Mouse (Mus musculus): ENCODE measurements around the gene Rb1. TPM values are rescaled to one million over a fixed set of nuclear protein-coding genes. Genes with fewer than 3 reads are reported as not detected.

The Rb1 gene
- total and polyA plus RNA-seq, 3 experiments, result 6.3 to 13.2 TPM; not detected in 1

- no peak for DNase-seq (ENCODE audit: low read depth, low spot score)
- H3K9me3 ChIP-seq (replicated peaks; ENCODE audit: insufficient read depth, low read length), result no peaks in the 10 kb centered on the region
- no peak overlapping the region for H3K9ac ChIP-seq (ENCODE audit: control insufficient read depth, low read depth, low read length, poor library complexity, severe bottlenecking)
- H3K4me3 ChIP-seq (ENCODE audit: control insufficient read depth in 1 of 2, insufficient read depth in 1 of 2, low read depth in 2 of 2, low read length in 2 of 2), result no peak overlapping the region
- no peaks in the 10 kb centered on the region for H3K27me3 ChIP-seq (ENCODE audit: control insufficient read depth in 1 of 2, insufficient read depth in 2 of 2, low read length in 2 of 2)
- H3K36me3 ChIP-seq (ENCODE audit: control insufficient read depth in 1 of 2, insufficient read depth in 2 of 2, low read length in 2 of 2), result peaks cover 0 to 2% of the 10 kb centered on the region in 2 experiments; a peak in 1 of 4 replicates
- 0 out of 4 replicates have a peak, but pooled peaks cover 0 to 2% of the 10 kb centered on the region in 2 experiments for H3K4me1 ChIP-seq (ENCODE audit: control insufficient read depth in 1 of 2, insufficient read depth in 2 of 2, low read length in 2 of 2)
- no peaks in the 10 kb centered on the region for H3K79me2 ChIP-seq (ENCODE audit: control insufficient read depth, insufficient read depth, low read length, poor library complexity)
- no peak for TF ChIP-seq POLR2AphosphoS2 (IDR thresholded peaks at IDR 0.05; ENCODE audit: low read length)
- H3K27ac ChIP-seq (ENCODE audit: control insufficient read depth, low read depth, low read length), result no peak overlapping the region
Observed at GRCm38 (mm10) chr14:73347302-73347701, 21.7 kb upstream of the Rb1 start.

- TF ChIP-seq CTCF (IDR thresholded peaks at IDR 0.05 in 2 of 3, conservative IDR thresholded peaks at IDR 0.05 in 1 of 3; ENCODE audit: control insufficient read depth in 1 of 3, insufficient read depth in 1 of 3, low read depth in 2 of 3, low read length in 3 of 3, poor library complexity in 1 of 3, severe bottlenecking in 1 of 3), result peak; percentile 11 to 43 (median 25); a peak in 5 of 6 replicates
- TF ChIP-seq SIN3A (IDR thresholded peaks at IDR 0.05; ENCODE audit: low read length), result no peak
- TF ChIP-seq POLR2AphosphoS5 (IDR thresholded peaks at IDR 0.05; ENCODE audit: borderline replicate concordance, low read depth, low read length), result no peak
- peak; percentile 6 for TF ChIP-seq RAD21 (IDR thresholded peaks at IDR 0.05; ENCODE audit: low read depth, low read length)
- no peak overlapping the region for H3K27ac ChIP-seq (ENCODE audit: control insufficient read depth, low read depth, low read length)
- no peak overlapping the region for H3K9ac ChIP-seq (ENCODE audit: control insufficient read depth, low read depth, low read length, poor library complexity, severe bottlenecking)
- no peaks in the 10 kb centered on the region for H3K9me3 ChIP-seq (replicated peaks; ENCODE audit: insufficient read depth, low read length)
- H3K4me3 ChIP-seq (ENCODE audit: control insufficient read depth in 1 of 2, insufficient read depth in 1 of 2, low read depth in 2 of 2, low read length in 2 of 2), result no peak overlapping the region
- H3K4me1 ChIP-seq (ENCODE audit: control insufficient read depth in 1 of 2, insufficient read depth in 2 of 2, low read length in 2 of 2), result 0 out of 4 replicates have a peak, but pooled peaks cover 0 to 2% of the 10 kb centered on the region in 2 experiments
- peak; percentile 18 for DNase-seq (ENCODE audit: low read depth, low spot score)
- no peaks in the 10 kb centered on the region for H3K79me2 ChIP-seq (ENCODE audit: control insufficient read depth, insufficient read depth, low read length, poor library complexity)
- H3K27me3 ChIP-seq (ENCODE audit: control insufficient read depth in 1 of 2, insufficient read depth in 2 of 2, low read length in 2 of 2), result no peaks in the 10 kb centered on the region
- peaks cover 0 to 2% of the 10 kb centered on the region in 2 experiments; a peak in 1 of 4 replicates for H3K36me3 ChIP-seq (ENCODE audit: control insufficient read depth in 1 of 2, insufficient read depth in 2 of 2, low read length in 2 of 2)
Observed at GRCm38 (mm10) chr14:73345614-73346013, 20.0 kb upstream of the Rb1 start.

GRCm38 (mm10) chr14:73340051-73340755 lies 14.6 kb upstream of the Rb1 start:
- Histone ChIP-seq H3K9me3 (replicated peaks; ENCODE audit: insufficient read depth, low read length) (no peaks in the 10 kb centered on the region), H3K4me1 (ENCODE audit: control insufficient read depth in 1 of 2, insufficient read depth in 2 of 2, low read length in 2 of 2) (peaks cover 0 to 5% of the 10 kb centered on the region in 2 experiments; a peak in 3 of 4 replicates), H3K36me3 (ENCODE audit: control insufficient read depth in 1 of 2, insufficient read depth in 2 of 2, low read length in 2 of 2) (peaks cover 0 to 4% of the 10 kb centered on the region in 2 experiments; a peak in 1 of 4 replicates), H3K4me3 (ENCODE audit: control insufficient read depth in 1 of 2, insufficient read depth in 1 of 2, low read depth in 2 of 2, low read length in 2 of 2) (no peak overlapping the region), H3K27me3 (ENCODE audit: control insufficient read depth in 1 of 2, insufficient read depth in 2 of 2, low read length in 2 of 2) (no peaks in the 10 kb centered on the region), H3K9ac (ENCODE audit: control insufficient read depth, low read depth, low read length, poor library complexity, severe bottlenecking) (no peak overlapping the region), H3K79me2 (ENCODE audit: control insufficient read depth, insufficient read depth, low read length, poor library complexity) (no peaks in the 10 kb centered on the region), H3K27ac (ENCODE audit: control insufficient read depth, low read depth, low read length) (no peak overlapping the region)
- TF ChIP-seq RCOR1 (IDR thresholded peaks at IDR 0.05; ENCODE audit: low read depth, low read length) (0 out of 2 replicates have a peak, but pooled peaks have one; percentile 2), POLR2AphosphoS2 (IDR thresholded peaks at IDR 0.05; ENCODE audit: low read length) (no peak)
- DNase-seq (ENCODE audit: low read depth, low spot score), result no peak

- Histone ChIP-seq H3K4me3 (ENCODE audit: control insufficient read depth in 1 of 2, insufficient read depth in 1 of 2, low read depth in 2 of 2, low read length in 2 of 2) (no peak overlapping the region), H3K9me3 (replicated peaks; ENCODE audit: insufficient read depth, low read length) (no peaks in the 10 kb centered on the region), H3K79me2 (ENCODE audit: control insufficient read depth, insufficient read depth, low read length, poor library complexity) (no peaks in the 10 kb centered on the region), H3K4me1 (ENCODE audit: control insufficient read depth in 1 of 2, insufficient read depth in 2 of 2, low read length in 2 of 2) (peaks cover 0 to 5% of the 10 kb centered on the region in 2 experiments; a peak in 3 of 4 replicates), H3K36me3 (ENCODE audit: control insufficient read depth in 1 of 2, insufficient read depth in 2 of 2, low read length in 2 of 2) (peaks cover 0 to 4% of the 10 kb centered on the region in 2 experiments; a peak in 1 of 4 replicates), H3K27ac (ENCODE audit: control insufficient read depth, low read depth, low read length) (no peak overlapping the region), H3K9ac (ENCODE audit: control insufficient read depth, low read depth, low read length, poor library complexity, severe bottlenecking) (no peak overlapping the region), H3K27me3 (ENCODE audit: control insufficient read depth in 1 of 2, insufficient read depth in 2 of 2, low read length in 2 of 2) (no peaks in the 10 kb centered on the region)
- peak; percentile 72 for DNase-seq (ENCODE audit: low read depth, low spot score)
- no peak for TF ChIP-seq ETS1 (IDR thresholded peaks at IDR 0.05; ENCODE audit: low read depth, low read length)
- TF ChIP-seq MYB (IDR thresholded peaks at IDR 0.05; ENCODE audit: low read depth, low read length), result no peak
- TF ChIP-seq SMC3 (IDR thresholded peaks at IDR 0.05; ENCODE audit: low read depth, low read length), result no peak
- TF ChIP-seq EP300 (IDR thresholded peaks at IDR 0.05; ENCODE audit: low read depth in 1 of 2, low read length in 2 of 2), result 0 out of 4 replicates have a peak, but pooled peaks of 1 of the 2 experiments have one; percentile 41
- TF ChIP-seq TBP (IDR thresholded peaks at IDR 0.05; ENCODE audit: low read depth, low read length), result no peak
- no peak for TF ChIP-seq USF1 (IDR thresholded peaks at IDR 0.05; ENCODE audit: low read depth, low read length)
- no peak for TF ChIP-seq HCFC1 (IDR thresholded peaks at IDR 0.05; ENCODE audit: low read depth, low read length)
- TF ChIP-seq NELFE (IDR thresholded peaks at IDR 0.05; ENCODE audit: low read depth, low read length), result no peak
- TF ChIP-seq ZMIZ1 (IDR thresholded peaks at IDR 0.05; ENCODE audit: low read depth, low read length), result no peak
- TF ChIP-seq GATA1 (IDR thresholded peaks at IDR 0.05; ENCODE audit: low read depth, low read length), result peak; percentile 39; the same call in 1 of the 2 replicates
- TF ChIP-seq USF2 (IDR thresholded peaks at IDR 0.05; ENCODE audit: borderline replicate concordance in 1 of 2, insufficient read depth in 1 of 2, low read depth in 1 of 2, low read length in 2 of 2), result no peak
- peak; percentile 52; the same call in 1 of the 2 replicates for TF ChIP-seq RCOR1 (IDR thresholded peaks at IDR 0.05; ENCODE audit: low read depth, low read length)
Observed at GRCm38 (mm10) chr14:73339615-73340014, 14.0 kb upstream of the Rb1 start.

All from MEL (cell line).